Mouse (Mus musculus) small intestine, adult 2 months (tissue): ENCODE measurements at regions not wholly inside any gene's neighbourhood (a gene's known extent, or its start where the extent isn't known, plus 50 kb on each side); places are given as distances from the start of the nearest gene placed in this dataset.

ENCODE experiments used
- CTCF ChIP-seq: fragments of 200-500 bp; IDR thresholded peaks from 2 replicates; pipeline ENCODE4 v1.5.1; 2012; ENCODE audit warnings: low read depth, mild to moderate bottlenecking, control low read depth, inconsistent platforms, low read length, moderate library complexity, mixed read lengths; ENCODE audit not compliant: insufficient replicate concordance, insufficient read length; ENCODE audit errors: extremely low read depth
- POLR2A ChIP-seq: fragments of 200-500 bp; IDR thresholded peaks from 2 replicates; pipeline ENCODE4 v1.6.1; 2012; ENCODE audit warnings: low read depth, mild to moderate bottlenecking, control low read depth, inconsistent platforms, low read length, moderate library complexity

GRCm38 (mm10) chr10:66470684-66471083 lies 625.2 kb upstream of the Jmjd1c start:
- no peak for TF ChIP-seq POLR2A
- no peak for TF ChIP-seq CTCF
